Mouse (Mus musculus): ENCODE data around the gene Ly6g6f. TPM values are rescaled to one million over a fixed set of nuclear protein-coding genes. Genes with fewer than 3 reads are reported as not detected.
A peak's percentile ranks its signal among the peaks of the same experiment; 100 is the strongest.
"Not testable (repeated sequence)": the region's sequence is repeated elsewhere in the genome, so short reads cannot be mapped to it uniquely, and the experiment has no call there.

Gene Ly6g6f
- total RNA-seq (2021): under 1 TPM; 0.33 to 0.40 TPM
- long read RNA-seq, experiment 1: 0 reads
- long read RNA-seq, experiment 2: 0 reads

DNA sequence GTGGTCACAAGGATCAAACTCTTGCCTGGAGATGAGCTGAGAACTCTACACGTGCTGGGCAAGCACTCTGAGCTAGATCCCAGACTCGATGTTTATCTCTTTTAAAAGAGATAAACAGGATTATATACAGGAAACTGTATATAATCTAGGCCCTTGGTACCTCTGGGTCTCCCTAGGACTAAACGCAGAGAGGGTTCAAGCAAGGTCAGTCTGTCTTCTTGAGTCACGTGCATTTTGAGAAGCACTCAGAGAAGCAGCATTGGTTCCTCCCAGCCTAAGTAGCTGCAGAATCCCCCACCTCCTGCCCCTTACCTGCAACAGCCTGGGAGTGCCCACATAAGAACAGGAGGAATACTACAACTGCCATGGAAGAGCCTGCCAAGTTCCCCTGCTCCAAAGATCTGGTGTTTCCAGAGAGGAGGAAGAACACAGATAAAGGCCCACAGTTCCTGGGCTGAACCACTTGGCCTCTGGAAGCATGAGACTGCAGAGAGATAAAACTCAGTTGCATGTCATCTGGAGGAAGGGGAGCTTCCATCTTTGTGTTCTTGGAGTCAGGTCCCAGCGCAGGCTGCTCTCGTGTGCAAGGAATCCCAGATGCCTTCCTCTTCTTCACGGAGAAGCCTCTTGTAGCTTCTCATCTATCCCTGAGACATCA is at the start of gene Ly6g6f:
TSS of gene Ly6g6f (minus strand) at position 403 of the 658 bp plus-strand sequence.
- no peak for DNase-seq (ENCODE audit: low spot score in 2 of 2)

DNA sequence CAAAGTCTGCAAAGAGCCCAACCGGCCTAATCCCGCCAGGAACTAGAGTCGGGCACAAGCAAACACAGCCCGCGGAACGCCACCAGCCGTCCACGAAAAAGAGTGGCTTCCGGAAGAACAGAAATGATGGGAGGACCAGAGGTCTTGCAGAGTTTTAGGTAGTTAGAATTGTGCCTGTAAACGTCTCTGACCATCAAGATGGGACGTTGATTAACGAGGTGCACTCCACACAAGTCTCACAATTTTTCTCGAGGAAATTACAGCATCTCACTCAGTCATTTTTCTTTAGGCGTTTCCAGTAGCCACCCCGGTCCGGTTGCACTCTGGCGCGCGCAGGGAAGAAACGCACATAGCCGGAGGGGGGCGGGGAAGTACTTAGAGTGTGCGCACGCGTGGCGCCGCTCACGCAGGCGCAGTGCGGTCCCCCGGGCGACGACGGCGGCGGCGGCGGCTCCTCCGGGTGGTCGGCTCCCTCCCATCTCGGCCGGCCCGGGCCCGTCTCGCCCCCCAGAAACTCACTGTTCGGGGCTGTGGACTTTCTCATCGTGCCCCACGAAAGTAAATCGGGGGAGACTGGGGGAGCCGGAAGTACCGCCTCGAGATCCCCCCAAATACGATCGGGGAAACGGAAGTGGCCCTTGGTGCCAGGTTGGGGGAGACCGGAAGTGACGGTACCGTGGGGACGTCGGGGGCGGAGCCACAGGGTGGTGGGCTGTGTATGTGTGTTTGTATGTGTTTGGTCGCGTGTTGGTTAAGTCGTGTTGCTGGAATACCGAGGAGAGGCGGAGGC is 49.6 kb upstream of the Ly6g6f start, which contains the start of gene Bag6:
TSS of gene Bag6 (plus strand) at position 378 of the 790 bp plus-strand sequence.
- DNase-seq (ENCODE audit: low spot score in 2 of 2): peak; percentile 94

GRCm38 (mm10) chr17:35133517-35133916 is 48.1 kb upstream of the Ly6g6f start:
- no peak for DNase-seq (ENCODE audit: low spot score in 2 of 2)

GRCm38 (mm10) chr17:35132174-35132560 is 46.8 kb upstream of the Ly6g6f start:
- DNase-seq (ENCODE audit: low spot score in 2 of 2): no peak

DNA sequence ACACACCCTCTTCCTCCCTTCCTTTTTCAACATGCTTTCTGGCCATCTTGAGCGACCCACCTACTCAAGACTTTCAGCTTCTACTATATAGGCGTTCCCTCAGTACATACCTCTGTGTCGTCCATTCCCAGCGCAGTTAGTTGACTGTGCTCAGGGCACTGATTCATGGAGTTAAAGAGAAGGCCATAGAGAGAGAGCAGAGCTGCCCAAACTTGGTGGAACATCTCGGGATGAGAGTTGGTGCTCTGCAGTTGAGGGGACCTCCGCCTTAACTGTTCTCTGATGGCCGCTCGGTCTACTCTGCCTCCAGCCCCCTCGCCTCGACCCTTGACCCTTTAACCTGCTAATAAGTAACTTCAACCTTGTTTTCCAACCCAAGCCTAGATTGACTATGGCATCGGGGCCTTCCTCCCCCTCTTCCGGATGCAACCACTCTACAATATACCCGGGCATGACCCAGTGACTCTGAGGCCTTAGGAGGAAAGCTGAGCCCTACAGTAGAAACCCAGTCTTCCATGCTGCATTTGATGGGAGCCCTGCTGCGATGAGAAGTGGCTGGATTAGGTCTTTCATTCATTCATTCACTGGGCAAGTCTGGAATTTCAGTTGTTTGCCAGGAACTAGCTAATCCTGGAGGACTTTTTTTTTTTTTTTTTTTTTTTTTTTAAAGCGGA is 46.2 kb upstream of the Ly6g6f start, which contains the start of gene Apom:
TSS of gene Apom (minus strand) at position 551 of the 674 bp plus-strand sequence.
- DNase-seq (ENCODE audit: low spot score in 2 of 2): no peak

- no peak for DNase-seq (ENCODE audit: low spot score in 2 of 2)
These were observed 45.6 kb upstream of the Ly6g6f start for GRCm38 (mm10) chr17:35131038-35131437.

DNA sequence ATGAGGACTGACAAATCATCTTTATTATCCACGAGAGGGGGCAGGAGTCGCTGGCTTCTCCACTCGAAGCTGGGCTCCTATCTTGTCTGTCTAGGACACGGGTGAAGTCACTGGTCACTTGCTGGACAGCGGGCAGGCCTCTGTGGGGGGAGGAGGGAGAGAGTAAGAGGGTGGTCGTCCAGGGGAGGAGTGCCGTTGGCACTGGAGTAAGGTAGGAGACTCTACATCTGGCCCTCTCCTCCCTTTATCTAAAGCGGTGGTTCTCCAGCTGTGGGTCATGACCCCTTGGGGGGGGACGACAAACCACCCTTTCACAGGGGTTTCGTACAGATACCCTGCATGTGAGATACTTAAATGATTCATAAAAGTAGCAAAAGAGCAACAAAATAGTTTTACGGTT is 43.6 kb upstream of the Ly6g6f start:
- no peak for DNase-seq (ENCODE audit: low spot score in 2 of 2)

DNA sequence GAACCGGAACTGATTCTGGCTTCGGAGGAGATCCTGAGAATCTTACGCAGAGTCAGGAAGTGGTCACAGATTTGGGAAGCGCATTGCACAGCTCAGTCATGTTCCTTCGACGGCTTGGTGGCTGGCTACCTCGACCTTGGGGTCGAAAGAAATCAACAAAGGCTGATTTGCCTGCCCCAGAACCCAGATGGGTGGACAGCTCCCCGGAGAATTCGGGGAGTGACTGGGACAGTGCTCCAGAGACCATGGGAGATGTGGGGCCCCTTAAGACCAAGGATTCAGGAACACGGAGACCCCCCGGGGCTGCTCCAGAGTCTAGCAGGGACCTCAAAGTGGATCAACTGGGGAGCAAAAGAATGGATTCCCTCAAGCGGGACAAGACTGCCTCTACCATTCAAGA is 41.6 kb upstream of the Ly6g6f start:
- DNase-seq (ENCODE audit: low spot score in 2 of 2): no peak

GRCm38 (mm10) chr17:35126206-35126611 is 40.8 kb upstream of the Ly6g6f start, which contains the start of gene D17H6S53E:
TSS of gene D17H6S53E (plus strand) at chr17:35126373.
- peak; percentile 59 to 75 for DNase-seq (ENCODE audit: low spot score in 2 of 2)

DNA sequence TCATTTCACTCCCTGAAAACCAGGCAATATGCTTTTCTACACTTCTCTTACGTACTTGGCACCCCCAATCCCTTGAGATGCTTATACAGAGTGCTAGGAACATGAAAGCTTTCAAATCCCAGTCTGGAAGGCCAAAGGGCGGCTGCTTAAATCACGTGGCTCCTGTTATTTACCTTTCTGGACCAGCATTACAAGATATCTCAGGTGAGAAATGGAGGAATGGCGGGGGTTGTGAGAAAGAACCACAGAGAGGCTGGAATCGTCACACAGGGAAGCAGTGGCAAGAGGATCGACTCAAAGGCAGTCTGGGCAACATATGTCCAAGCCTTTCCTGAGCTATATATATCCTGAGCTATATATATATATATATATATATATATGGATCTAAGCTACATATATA is 40.2 kb upstream of the Ly6g6f start:
- no peak for DNase-seq (ENCODE audit: low spot score in 2 of 2)

DNA sequence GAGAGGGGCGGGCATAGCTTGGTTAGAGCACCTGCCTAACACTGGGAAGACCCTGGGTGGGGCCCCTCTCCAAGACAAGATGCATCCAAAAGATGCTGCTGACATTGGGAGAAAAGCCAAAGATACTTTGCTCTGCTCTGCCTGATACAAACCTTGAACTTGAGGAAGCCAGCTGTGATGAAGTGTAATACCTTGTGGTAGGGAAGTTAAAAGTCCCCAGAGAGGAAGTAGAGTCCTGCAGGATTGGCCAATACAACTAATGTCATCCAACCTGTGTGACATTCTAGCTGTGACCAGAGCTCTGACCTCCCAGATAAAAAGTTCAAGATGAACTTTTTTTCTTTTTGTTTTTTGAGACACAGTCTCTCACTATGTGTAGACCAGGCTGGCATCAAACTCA is 39.7 kb upstream of the Ly6g6f start:
- DNase-seq (ENCODE audit: low spot score in 2 of 2): no peak

DNA sequence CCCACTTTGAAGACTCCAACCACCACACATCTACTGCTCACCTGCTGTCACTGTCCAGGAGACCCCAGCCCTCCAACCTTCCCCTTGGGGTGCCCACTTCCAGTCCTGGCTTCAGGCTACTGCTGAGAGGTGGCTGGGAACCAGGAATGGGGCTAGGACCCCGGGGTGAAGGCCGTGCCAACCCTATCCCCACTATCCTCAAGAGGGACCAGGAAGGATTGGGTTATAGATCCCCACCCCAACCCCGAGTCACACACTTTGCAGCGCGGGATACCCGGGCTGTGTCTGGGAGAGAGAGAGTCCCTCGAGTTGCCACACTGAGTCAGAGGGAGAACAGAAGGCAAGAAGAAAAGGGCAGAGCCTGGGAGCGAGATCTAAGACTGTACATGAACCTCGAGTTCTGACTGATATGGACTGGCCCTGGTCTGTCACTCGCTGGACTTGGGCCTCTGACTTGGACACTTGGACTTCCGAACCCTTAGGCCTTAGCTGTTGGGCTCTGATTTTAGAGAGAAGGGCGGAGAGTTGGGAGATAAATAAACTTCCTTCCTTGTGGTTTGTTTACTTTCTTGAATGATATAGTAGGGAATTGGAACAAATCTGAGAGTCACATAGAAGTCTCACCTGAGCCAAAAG is 39.0 kb upstream of the Ly6g6f start:
- DNase-seq (ENCODE audit: low spot score in 2 of 2): not testable (repeated sequence)

GRCm38 (mm10) chr17:35123287-35123686 is 37.9 kb upstream of the Ly6g6f start:
- not testable (repeated sequence) for DNase-seq (ENCODE audit: low spot score in 2 of 2)

GRCm38 (mm10) chr17:35121871-35122303 is 36.5 kb upstream of the Ly6g6f start, which contains the start of gene Csnk2b:
TSS of gene Csnk2b (minus strand) at chr17:35122053.
- peak; percentile 52 to 68 for DNase-seq (ENCODE audit: low spot score in 2 of 2)

GRCm38 (mm10) chr17:35121143-35121799 is 35.9 kb upstream of the Ly6g6f start, which contains the start of gene Gpank1:
TSS of gene Gpank1 (plus strand) at chr17:35121455.
- peak; percentile 93 to 98 for DNase-seq (ENCODE audit: low spot score in 2 of 2)

- no peak for DNase-seq (ENCODE audit: low spot score in 2 of 2)
These were observed 35.3 kb upstream of the Ly6g6f start for GRCm38 (mm10) chr17:35120745-35121142.

- DNase-seq (ENCODE audit: low spot score in 2 of 2): no peak
These were observed 29.9 kb upstream of the Ly6g6f start, which contains the start of gene Ly6g5b for GRCm38 (mm10) chr17:35115046-35116019. TSS of gene Ly6g5b (minus strand) at chr17:35115428.

- DNase-seq (ENCODE audit: low spot score in 2 of 2): no peak
These were observed 26.4 kb upstream of the Ly6g6f start for GRCm38 (mm10) chr17:35111774-35112173.

GRCm38 (mm10) chr17:35108097-35108496 is 22.7 kb upstream of the Ly6g6f start, which contains the start of gene Ly6g5c:
TSS of gene Ly6g5c (plus strand) at chr17:35108279.
- no peak for DNase-seq (ENCODE audit: low spot score in 2 of 2)

All from left cerebral cortex, adult 18-20 months (tissue).